Mouse (Mus musculus): ENCODE results near the gene Car3. TPM values are rescaled to one million over a fixed set of nuclear protein-coding genes. Genes with fewer than 3 reads are reported as not detected.
"Not testable (repeated sequence)": the region's sequence is repeated elsewhere in the genome, so short reads cannot be mapped to it uniquely, and the experiment has no call there.

Car3 gene
- polyA plus RNA-seq (2012; rRNA removed), result 476 and 674 TPM in 2 replicates

GRCm38 (mm10) chr3:14863022-14863711, at the start of gene Car3:
Gene Car3, plus strand, starts transcription at chr3:14863512.
- no peak for DNase-seq (ENCODE audit: low spot score)

GRCm38 (mm10) chr3:14815396-14815795, 47.9 kb upstream of the Car3 start:
- DNase-seq (ENCODE audit: low spot score), result not testable (repeated sequence)

- DNase-seq (ENCODE audit: low spot score), result no peak
These were observed 43.3 kb upstream of the Car3 start for GRCm38 (mm10) chr3:14819844-14820504.

DNA sequence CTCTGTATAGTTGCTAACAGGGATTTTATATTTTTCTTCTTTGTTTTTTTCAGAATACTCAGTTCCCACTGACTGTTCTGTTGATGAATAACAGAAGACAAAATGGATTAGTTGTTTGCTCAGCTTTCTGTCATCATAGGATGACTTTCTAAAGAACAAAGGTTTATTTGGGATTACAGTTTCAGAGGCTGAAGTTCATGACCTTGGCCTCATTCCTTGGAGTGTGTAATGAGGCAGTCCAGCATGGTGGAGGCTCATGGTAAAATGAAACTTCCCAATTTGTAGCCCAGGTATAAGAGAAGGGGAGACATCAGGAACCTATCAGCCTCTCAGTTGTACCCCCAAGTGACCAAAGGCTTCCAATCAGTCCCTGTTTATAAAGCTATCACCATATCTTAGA, 34.4 kb upstream of the Car3 start:
- no peak for DNase-seq (ENCODE audit: low spot score)

- no peak for DNase-seq (ENCODE audit: low spot score)
These were observed 32.0 kb upstream of the Car3 start for GRCm38 (mm10) chr3:14831219-14831835.

DNA sequence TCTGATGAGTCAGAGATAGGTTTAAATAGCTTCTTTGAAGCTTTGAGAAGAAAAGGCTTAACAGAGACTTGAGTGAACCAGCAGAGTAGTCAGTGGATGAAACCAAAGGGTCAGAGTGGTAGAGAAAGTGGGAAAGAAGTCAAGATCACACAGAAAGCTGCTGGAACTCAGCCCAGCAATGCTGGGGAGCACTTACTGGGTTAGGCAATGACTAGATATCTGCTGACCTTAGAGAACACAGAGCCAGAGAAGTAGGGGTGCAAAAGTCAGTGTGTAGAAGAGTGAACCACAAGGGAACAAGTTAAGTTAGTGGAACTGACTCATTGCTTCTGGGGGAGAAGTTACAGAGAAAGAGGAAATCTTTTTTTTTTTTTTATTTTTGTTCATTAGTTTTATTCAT, 30.5 kb upstream of the Car3 start:
- no peak for DNase-seq (ENCODE audit: low spot score)

DNA sequence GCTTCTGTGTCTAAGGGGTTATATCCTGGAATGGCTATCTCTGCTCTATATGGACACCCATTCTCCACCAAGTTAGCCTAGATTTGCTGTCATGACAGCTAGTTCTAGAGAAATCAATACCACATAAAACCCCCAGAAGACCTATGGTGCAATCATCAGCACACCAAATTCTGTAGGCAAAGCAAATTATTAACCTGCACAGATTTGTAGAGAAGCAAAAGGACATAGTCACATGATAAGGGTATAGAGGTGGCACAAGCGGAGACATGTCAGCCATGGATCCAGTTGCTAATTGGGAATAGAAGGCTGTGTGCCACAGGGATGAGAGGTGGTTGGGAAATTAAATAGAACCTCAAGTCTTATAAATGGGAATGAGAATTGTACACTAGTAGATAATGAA, 24.4 kb upstream of the Car3 start:
- no peak for DNase-seq (ENCODE audit: low spot score)

DNA sequence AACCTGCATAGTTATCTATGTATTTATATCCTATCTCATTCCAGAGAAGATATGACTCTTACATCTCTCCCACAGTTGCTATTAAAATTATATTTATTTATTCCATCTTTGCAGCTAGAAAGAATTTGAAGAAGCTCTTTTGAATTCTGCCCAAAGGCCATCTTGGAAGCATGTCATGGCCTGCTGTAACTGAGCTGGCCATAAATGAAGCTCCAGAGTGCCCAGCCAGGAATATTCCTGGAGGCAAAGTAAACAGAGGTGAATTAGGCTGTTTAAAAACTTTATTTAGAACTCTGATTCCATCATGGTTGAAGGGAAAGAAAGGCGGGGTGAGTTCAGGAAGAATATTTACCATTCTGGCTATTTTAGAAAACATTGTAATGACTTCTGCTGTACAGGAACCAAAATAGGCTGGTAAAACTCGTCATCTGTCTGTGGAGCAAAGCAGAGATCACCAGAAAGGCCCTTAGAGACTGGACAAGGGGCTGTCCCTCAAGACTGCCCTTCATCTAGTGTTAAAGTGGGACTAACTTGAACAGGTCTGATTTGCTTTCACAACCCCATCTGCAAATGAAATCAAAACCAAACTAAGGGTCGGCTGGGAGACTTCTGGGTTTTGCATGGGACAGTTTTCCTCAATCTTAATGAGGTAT, 23.7 kb upstream of the Car3 start:
- no peak for DNase-seq (ENCODE audit: low spot score)

DNA sequence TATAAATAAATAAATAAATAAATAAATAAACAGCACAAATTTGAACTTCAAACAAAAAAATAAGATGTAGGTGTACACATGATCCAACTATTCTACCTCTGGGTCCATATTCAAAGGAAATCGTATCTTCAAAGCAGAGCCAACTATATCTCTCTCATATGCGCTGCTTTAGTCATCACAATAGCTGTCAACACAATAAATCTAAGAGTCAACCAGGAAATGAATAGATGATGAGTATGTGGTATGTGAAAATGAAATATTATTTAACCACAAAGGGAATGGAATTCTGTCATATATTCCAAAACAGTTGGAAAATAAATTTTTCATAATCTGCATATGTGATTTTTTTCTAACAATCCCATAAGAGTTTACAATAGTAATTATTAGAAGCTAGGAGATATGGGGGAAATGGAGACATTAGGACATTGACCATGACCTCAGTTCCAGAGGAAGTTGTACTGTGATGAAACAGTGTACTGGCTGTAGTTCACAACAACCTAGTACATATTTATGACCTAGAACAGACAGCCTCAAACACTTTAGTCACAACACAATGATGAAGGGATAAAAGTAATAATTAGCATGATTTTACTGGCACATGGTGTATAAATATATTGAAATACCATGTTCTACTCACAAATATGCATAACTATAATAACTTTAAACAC, 14.6 kb upstream of the Car3 start:
- DNase-seq (ENCODE audit: low spot score), result no peak

- DNase-seq (ENCODE audit: low spot score), result no peak
These were observed 9.3 kb upstream of the Car3 start for GRCm38 (mm10) chr3:14853966-14854365.

DNA sequence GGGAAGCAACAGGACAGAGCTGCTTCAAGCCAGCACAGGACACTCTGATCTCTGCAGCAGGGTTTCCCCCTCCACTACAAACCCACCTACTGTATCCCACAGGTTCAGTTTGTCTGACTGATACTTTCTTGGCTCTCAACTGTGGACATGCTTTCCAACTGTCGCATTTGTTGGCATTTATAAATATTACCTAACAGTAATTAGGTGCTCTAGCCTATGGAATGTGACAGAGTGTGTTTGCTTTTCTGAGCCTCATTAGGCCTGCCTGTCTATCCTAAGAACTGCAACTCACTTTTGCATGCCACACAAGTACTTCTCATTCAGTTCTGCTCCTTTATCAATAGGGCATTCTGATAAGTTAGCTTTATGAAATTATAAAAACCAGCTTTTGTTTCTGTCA, 8.9 kb upstream of the Car3 start:
- no peak for DNase-seq (ENCODE audit: low spot score)

DNA sequence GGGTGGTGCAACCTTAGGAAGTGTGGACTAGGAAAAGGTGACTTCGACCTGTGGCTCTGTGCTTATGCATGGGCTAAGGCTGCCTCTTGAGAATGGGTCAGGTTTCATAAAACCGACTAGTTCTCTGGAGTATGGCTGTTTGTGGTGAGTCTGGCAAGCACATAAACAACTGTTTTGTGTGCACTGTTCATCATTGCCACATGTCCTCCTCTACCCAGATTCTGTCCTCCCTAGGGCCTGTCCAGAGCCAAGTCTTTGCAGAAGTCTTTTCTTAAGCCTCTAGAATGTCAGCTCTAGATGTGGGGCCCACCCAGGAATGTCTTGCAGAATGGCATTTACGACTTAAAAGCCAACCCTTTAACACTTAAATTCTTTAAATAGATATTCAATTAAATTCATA, 5.4 kb upstream of the Car3 start:
- no peak for DNase-seq (ENCODE audit: low spot score)

DNA sequence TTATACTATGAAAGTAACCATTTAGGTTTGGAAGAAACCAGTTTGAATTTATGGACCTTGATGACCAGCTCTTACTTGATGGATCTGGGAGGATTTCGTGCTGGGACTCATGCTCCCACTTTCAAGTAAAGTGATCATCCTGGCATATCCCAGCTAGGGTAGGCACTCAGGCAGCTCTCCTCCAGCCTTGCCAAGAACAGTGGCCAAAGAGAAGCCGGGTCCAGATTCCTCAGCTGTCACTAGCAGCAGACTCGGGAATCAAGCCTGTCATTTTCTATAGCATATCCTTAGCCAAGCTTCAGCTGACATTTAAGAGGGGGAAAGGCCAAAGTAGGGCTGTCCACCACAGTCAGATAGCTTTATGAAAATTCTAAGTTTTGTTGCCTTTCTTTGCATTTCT, 3.0 kb upstream of the Car3 start:
- no peak for DNase-seq (ENCODE audit: low spot score)

DNA sequence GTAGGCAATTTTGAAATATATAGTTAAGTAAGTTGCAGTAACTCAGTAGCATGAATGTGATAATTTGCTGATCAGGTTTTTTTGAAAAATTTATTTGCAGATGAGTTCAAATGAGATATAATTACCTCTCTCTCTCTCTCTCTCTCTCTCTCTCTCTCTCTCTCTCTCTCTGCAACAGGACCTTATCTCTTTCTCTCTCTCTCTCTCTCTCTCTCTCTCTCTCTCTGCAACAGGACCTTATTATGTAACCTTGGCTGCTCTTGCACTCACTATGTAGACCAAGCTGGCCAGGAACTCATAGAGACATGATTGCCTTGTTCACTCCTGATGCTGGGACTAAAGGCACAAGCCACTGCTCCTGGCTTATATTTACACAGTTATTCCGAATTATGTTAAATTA, 2.1 kb upstream of the Car3 start:
- no peak for DNase-seq (ENCODE audit: low spot score)

GRCm38 (mm10) chr3:14861787-14862186, 1.5 kb upstream of the Car3 start:
- no peak for DNase-seq (ENCODE audit: low spot score)

GRCm38 (mm10) chr3:14862654-14863021, 674 bp upstream of the Car3 start:
- no peak for DNase-seq (ENCODE audit: low spot score)

DNA sequence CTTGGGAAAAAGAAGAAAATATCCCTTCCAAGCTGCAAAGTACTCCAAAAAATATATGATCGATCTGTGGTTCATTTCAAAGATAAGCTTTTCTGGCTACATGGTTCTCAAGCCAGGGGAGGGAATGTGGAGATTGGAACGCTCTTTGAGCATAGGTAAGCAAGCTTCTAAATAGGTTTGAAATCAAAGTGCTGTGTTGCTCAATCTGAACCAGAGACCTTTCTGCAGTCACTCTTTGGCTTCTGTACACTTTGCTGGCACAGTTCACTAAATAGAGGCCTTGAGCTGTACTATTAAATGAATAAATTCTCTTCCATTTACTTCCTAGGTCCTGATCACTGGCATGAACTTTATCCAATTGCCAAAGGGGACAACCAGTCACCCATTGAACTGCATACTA, 610 bp downstream of the Car3 start:
- DNase-seq (ENCODE audit: low spot score), result no peak

DNA sequence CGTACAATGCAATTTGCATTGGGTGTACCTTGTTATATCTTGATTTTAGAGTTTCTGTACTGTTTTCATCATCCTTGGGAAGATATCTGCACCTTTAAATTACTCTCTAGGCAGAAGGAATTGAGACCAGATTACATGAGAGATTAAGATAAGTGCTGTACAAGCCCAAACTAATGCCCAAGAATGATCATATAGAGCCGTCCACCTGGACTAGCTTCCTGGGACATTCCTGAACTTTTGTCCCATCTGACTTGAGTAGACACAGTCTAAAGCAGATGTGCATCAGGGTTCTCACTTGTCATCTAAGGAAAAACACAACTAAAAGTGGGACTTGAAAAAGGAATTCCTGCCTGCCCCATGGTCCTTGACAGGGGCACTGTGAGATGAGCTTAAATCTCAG, 2.6 kb downstream of the Car3 start:
- no peak for DNase-seq (ENCODE audit: low spot score)

DNA sequence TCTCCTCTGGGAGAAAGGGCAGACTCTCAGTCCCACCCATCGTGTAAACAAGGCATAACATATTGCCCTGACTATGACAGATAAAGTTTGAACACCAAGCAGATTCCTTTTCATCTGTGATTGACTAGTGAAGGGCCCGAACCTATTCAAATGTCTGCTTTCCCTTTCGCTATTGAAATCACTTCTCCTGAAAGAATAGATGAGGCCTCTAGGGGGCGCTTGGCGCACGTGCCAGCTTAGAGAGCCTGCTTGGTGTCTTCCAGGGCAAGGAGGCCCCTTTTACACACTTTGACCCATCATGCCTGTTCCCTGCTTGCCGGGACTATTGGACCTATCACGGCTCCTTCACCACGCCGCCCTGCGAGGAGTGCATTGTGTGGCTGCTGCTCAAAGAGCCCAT, 6.5 kb downstream of the Car3 start:
- no peak for DNase-seq (ENCODE audit: low spot score)

DNA sequence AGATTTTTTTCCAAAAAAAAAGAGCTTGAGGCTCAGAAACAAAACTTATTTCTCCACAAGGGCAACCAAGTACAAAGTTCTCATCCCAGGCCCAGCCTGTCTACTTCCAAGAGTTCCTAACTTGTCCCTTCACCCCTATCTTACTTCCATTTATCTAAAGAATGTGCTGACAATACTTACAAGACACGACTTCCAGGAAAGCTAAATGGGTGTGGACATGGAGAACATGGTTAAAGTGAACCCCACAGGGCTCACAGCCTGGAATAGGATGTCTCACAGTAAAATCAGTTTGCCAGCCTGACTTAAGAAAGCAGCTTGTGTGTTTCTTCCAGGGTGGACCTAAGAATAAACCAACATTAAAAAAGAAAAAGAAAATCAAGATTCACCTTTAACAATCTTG, 7.2 kb downstream of the Car3 start:
- no peak for DNase-seq (ENCODE audit: low spot score)

GRCm38 (mm10) chr3:14871386-14871785, 8.1 kb downstream of the Car3 start:
- DNase-seq (ENCODE audit: low spot score), result no peak

DNA sequence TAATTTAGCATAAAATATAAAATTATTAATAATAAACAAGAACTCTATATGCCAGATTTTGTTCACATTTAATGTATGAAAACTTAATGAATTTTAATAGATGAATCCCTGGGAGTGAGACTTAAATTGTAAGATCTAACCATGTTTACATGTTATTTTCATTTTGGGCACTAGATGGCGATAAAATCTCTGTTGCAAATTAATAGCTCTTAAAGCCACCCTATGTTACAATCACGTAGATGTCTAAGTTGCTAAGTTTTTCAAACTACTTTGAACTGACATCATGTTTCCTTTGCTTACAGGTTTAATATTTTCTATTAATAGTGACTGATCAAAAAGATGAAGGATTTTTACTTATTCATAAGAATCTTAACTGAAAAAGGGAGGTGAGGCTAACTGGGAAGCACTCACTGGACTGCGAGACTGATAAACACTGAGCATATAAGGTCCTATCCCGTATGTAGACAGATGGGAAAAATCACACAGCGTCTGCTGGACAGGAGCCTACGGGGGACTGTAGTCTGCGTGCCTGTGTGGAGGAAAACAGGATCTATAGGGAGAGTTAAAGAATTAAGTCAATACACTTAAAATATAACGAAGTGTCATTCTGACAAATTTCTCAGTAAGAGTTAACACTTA, 11.2 kb downstream of the Car3 start:
- DNase-seq (ENCODE audit: low spot score), result no peak
